Comparison of ENCODE assay signal across 13 mouse cellular contexts in genomic region chrX:88583265-88583664, GRCm38 (mm10).
"Had no signal": no experiment of that assay in that cellular context is flagged by ENCODE, and none has a peak within 500 bp of the region (broad histone marks: within the 10 kb centered on the region; RNA-seq: fewer than 3 reads in every experiment).

No protein-coding gene starts in this region.

- H3K4me3 ChIP-seq: lung, embryonic 15.5 days; megakaryocyte, embryonic 14.5 days; midbrain, embryonic 13.5 days; midbrain, embryonic 15.5 days; neural tube, embryonic 12.5 days had no signal

- H3K9ac ChIP-seq: lung, embryonic 15.5 days; midbrain, embryonic 13.5 days; midbrain, embryonic 15.5 days; neural tube, embryonic 12.5 days had no signal

- H3K4me1 ChIP-seq: lung, embryonic 15.5 days; megakaryocyte, embryonic 14.5 days; midbrain, embryonic 13.5 days; midbrain, embryonic 15.5 days; neural tube, embryonic 12.5 days had no signal

- H3K9me3 ChIP-seq: lung, embryonic 15.5 days; megakaryocyte, embryonic 14.5 days; midbrain, embryonic 13.5 days; midbrain, embryonic 15.5 days; neural tube, embryonic 12.5 days had no signal

- H3K27ac ChIP-seq: lung, embryonic 15.5 days; macrophage; midbrain, embryonic 13.5 days; midbrain, embryonic 15.5 days; neural tube, embryonic 12.5 days had no signal

- DNase-seq: lung, adult 2 months; lung, postnatal 14 days; lung, postnatal 36 days; right cerebral cortex, postnatal 14 days; thymus, adult 18-20 months; thymus, postnatal 14 days; thymus, postnatal 36 days had no signal

- H3K36me3 ChIP-seq: lung, embryonic 15.5 days; midbrain, embryonic 13.5 days; midbrain, embryonic 15.5 days; neural tube, embryonic 12.5 days had no signal
